Mouse (Mus musculus): ENCODE measurements around the gene Oxsr1. TPM values are rescaled to one million over a fixed set of nuclear protein-coding genes. Genes with fewer than 3 reads are reported as not detected.
"Not testable (repeated sequence)": the region's sequence is repeated elsewhere in the genome, so short reads cannot be mapped to it uniquely, and the experiment has no call there.

Oxsr1 gene
- 10 to 100 TPM; 41.5 to 42.0 TPM for total RNA-seq (2021)

DNA sequence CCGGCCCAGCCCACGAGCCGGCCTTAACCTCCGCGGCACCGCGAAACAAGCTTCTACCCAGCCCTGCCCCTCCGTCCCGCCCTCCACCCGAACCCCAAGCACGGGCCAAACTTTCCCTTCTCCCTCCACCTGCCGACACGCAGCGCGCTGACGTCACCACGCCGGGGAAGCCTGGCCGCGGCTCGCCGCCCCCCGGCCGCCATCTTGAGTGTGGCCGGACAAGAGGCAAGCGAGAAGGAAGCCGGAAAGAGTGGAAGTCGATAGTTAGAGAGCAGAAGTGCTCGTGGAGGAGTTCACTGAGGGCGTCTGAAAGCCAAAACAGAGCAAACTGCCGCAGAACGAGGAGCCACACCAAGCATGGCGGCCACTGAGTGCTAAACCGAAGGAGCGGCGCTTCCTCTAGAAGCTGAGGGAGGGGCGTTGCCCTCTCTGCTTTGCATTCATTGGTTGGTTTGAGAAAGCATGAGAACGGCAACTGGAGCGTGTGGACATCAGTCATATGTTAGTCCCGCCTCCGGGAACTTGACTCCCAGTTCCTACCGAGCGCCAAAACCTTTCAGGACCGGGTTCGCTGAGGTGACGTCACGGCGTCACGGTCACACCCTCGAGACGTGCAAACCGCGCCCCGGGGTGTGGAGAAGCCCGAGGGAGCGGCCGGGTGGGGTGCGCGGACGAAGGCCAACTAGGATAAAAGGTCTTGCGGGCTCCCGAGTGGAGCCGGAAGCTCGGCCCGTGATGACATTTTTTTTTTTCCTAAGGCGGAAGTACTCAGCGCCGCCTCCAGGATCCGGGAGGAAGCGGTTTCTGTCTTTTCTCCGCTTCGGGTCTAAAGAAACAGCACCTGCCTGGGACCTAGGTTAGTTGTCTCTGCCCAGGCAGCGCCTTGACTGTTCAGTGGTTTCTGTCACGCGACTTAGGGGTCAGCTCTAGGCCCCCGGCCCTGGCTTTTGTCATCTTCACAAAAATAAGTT, at the start of gene Oxsr1:
Gene Oxsr1, minus strand, starts transcription at position 139 of the 971 bp plus-strand sequence.
- intact Hi-C loops (cut with DNase I) = no loop called here
- peak; percentile 98 to 99 for DNase-seq (ENCODE audit: extremely low spot score in 1 of 2, low spot score in 2 of 2)

DNA sequence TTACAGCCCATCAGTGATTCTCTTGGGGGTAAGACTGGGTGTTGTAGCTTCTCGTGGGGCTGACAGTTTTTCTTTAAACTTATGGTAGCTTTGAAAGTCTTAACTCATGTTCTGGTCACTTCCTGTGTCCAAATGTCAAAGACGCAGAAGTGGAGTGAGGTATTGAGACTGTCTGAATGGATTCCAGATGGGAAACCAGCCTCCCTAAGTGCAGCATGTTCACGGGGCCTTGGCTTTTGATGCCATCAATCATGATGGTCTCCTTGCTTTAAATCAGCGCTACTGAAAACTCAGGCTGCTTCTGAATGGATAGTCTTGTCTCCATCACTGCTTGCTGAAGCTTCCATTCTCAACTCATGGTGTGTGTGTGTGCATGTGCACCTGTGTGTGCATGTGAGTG, 49.0 kb upstream of the Oxsr1 start:
- intact Hi-C loops (cut with DNase I) = no loop called here
- DNase-seq (ENCODE audit: extremely low spot score in 1 of 2, low spot score in 2 of 2) = no peak

DNA sequence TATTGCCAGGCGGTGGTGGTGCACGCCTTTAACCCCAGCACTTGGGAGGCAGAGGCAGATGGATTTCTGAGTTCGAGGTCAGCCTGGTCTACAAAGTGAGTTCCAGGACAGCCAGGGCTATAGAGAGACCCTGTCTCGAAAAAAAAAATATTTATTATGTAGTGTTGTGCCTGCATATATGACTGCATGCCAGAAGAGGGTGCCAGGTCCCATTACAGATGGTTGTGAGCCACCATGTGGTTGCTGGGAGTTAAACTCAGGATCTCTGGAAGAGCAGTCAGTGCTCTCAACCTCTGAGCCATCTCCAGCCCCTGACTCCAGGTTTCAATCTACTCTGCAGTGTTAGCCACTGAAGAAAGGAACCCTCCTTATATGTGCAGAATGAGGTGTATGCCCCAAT, 48.5 kb upstream of the Oxsr1 start:
- DNase-seq (ENCODE audit: extremely low spot score in 1 of 2, low spot score in 2 of 2); intact Hi-C loops (cut with DNase I): not testable (repeated sequence)

DNA sequence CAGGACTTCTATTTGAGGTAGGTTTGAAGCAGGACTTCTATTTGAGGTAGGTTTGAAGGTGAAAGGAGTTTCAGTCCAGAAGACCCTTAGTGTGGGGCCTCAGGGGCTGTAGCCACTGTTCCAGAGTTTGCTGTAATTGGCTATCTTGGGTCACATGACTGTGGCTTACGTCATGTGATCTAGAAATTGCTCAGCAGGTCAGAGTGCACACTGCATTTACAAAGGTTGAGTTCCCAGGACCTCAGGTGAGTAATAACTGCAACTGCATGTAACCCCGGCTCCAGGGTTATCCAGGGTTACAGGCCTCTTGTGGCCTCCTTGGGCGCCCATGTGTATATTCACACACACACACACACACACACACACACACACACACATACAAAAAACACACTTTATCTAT, 46.1 kb upstream of the Oxsr1 start:
- intact Hi-C loops (cut with DNase I) = no loop called here
- DNase-seq (ENCODE audit: extremely low spot score in 1 of 2, low spot score in 2 of 2) = no peak

DNA sequence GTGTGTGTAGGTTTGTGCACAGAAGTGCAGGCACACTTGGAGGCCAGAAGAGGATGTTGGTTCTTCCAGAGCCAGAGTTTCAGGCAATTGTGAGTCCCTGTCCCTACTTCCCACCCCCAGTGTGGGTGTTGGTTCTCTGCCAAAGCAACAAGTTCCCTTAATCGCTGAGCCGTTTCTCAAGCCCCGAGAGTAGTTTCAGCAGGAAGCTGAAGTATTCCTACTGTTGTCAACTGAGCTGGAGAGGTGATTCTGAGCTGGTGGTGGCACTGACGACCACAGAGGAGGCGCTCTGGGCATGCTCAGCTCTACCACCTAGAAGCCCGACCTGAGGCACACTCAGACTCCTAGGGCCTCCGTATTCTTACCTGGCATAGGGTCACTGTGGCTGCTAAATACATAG, 43.1 kb upstream of the Oxsr1 start, which contains the start of gene Slc22a14:
Gene Slc22a14, minus strand, starts transcription at position 270 of the 400 bp plus-strand sequence.
- intact Hi-C loops (cut with DNase I) = no loop called here
- no peak for DNase-seq (ENCODE audit: extremely low spot score in 1 of 2, low spot score in 2 of 2)

DNA sequence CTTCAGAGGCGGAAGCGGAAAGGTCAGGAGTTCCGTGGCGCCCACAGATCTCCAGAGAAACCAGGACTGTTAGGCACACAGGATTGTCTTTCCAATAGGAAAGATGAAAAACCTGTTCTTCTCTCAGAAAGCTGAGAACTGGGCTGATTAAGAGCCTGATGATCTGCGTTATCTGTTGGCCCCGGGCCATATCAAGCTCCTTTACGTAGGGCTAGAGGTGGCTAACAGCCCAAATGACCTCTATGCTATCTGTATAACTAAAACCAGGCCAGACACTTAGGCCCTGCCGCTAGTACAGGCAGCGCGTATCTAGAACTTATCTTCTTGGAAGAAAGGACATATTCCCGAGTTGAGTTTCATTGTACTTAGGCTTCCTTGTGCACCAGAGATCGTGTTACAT, 41.0 kb upstream of the Oxsr1 start:
- no peak for DNase-seq (ENCODE audit: extremely low spot score in 1 of 2, low spot score in 2 of 2)
- intact Hi-C loops (cut with DNase I) = loop anchor here (5.0 kb wide), 1 partner anchor 34 kb away; no protein-coding TSS in a partner anchor

DNA sequence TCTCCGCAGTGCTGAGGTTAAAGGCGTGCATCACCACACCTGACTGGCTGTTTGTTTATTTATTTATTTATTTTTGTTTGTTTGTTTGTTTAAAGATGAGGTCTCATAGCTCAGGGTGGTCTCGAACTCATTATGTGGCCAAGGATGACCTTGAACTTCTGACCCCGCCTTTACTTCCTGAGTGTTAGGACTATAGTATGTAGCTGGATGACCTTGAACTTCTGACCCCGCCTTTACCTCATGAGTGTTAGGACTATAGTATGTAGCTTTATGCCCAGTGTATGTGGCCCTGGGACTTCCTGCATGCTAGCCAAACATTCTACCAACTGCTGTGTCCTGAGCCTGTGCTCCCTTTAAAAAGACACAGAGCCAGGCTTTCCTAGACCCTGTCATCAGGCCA, 39.2 kb upstream of the Oxsr1 start:
- intact Hi-C loops (cut with DNase I) = loop anchor here (5.0 kb wide), 1 partner anchor 36 kb away; no protein-coding TSS in a partner anchor
- no peak for DNase-seq (ENCODE audit: extremely low spot score in 1 of 2, low spot score in 2 of 2)

DNA sequence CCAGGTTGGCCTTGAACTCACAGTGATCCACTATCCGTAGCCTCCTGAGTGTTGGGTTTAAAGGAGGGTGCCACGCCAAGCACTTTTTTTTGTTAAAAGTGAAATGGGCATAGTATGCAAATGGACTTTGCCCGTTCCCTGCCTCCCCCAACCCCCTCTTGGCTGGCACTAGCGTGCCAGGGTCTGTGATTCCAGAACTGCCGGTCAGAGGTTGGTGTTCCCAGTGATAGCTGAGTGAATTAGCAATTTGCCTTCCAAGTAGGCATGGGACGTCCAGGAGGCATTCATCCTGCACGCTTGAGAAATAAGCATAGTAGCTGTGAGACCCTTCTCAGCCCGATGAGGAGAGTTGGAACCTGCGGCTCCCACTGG, 35.8 kb upstream of the Oxsr1 start:
- intact Hi-C loops (cut with DNase I) = loop anchor here (5.0 kb wide), 1 partner anchor 69 kb away; no protein-coding TSS in a partner anchor
- no peak for DNase-seq (ENCODE audit: extremely low spot score in 1 of 2, low spot score in 2 of 2)

DNA sequence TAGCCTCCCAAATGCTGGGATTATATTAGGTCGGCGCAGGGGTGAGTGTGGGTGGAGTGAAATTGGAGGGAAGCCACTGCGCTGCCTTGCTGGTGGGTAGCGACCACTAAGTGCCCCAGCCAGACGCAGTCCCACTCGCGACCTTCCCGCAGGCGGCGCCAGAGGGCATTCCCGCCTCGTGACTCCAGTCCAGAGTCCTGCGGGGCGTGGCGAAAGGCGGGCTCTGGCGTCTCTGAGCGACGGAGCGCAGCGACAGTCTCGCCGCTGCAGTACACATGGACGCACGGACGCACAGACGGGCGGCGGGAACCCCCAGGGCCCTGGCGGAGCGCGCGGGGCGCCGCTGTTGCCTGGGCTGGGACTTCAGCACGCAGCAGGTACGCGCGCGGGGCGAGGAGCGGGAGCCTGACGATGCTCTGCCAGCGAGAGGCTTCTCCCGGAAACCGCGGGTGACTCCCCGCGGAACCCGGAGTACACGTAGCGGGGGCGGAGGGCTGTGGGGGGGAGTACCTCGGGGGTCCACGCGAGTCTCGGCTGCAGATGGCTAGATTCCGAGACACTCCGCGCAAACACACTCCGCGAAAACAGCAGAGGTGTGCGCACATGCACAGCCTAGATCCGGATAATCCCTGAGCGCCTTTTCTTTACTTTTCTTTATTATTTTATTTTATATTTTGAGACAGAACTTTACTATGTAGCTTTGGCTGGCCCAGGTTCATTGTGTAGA, 35.3 kb upstream of the Oxsr1 start, which contains the start of gene Xylb:
Gene Xylb, plus strand, starts transcription at position 51 of the 727 bp plus-strand sequence.
- intact Hi-C loops (cut with DNase I) = loop anchor here (5.0 kb wide), 1 partner anchor 70 kb away; no protein-coding TSS in a partner anchor
- DNase-seq (ENCODE audit: extremely low spot score in 1 of 2, low spot score in 2 of 2) = peak; percentile 75 to 95

DNA sequence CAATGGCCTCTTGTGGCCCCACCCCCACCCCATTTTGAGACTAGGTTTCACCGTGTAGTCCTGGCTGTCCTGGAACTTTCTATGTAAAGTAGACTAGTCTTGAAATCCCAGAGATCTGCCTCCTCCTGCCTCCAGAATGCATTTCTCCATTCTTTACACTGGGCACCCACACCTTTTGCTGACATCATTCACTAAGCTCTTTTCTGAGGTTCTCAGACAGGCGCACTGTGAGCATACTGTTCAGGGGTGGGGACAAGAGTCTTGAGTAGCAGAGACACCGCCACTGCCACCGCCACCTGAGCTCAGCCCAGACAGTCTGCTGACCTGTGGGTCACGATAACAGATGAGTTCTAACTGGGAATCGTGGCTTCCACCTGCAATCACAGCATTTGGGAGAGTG, 33.7 kb upstream of the Oxsr1 start:
- intact Hi-C loops (cut with DNase I) = loop anchor here (5.0 kb wide), 1 partner anchor 71 kb away; no protein-coding TSS in a partner anchor
- no peak for DNase-seq (ENCODE audit: extremely low spot score in 1 of 2, low spot score in 2 of 2)

DNA sequence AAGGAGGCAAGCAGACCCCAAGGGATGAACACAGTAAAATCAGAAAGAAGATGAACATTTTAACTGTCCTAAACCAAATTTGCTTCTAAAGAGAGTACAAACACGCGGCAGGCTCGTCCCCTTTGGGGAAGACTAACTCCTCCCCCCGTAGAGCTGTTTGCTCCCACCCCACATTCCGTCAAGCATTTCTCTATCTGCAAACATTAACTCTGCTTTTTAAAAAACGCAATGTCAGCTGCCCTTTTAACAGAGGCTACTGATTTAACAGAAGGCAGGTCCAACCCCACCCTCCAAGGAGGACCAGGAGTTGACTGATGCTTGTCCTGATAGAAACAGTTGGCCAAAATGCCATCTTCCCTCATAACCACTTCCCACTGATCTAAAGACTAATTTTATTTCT, 31.7 kb upstream of the Oxsr1 start:
- DNase-seq (ENCODE audit: extremely low spot score in 1 of 2, low spot score in 2 of 2) = no peak
- intact Hi-C loops (cut with DNase I) = no loop called here

DNA sequence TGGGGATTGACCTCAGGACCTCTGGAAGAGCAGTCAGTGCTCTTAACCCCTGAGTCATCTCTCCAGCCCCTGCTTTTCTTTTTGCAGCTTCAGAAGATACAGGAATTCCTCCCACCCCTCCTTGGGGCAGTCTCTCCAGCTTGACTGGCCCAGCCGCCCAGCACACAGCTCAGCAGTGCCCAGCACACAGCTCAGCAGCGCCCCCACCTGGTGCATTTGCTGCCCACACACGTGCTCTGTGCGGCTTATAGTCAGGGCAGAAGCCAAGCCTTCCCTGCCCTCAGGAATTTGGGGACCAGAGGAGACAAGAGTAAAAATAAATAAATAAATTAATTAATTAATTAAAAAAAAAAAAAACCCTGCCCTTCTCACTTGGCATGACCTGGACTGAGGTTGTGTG, 29.8 kb upstream of the Oxsr1 start:
- peak in 1 of 2 experiments; percentile 87 for DNase-seq (ENCODE audit: extremely low spot score in 1 of 2, low spot score in 2 of 2)
- intact Hi-C loops (cut with DNase I) = no loop called here

DNA sequence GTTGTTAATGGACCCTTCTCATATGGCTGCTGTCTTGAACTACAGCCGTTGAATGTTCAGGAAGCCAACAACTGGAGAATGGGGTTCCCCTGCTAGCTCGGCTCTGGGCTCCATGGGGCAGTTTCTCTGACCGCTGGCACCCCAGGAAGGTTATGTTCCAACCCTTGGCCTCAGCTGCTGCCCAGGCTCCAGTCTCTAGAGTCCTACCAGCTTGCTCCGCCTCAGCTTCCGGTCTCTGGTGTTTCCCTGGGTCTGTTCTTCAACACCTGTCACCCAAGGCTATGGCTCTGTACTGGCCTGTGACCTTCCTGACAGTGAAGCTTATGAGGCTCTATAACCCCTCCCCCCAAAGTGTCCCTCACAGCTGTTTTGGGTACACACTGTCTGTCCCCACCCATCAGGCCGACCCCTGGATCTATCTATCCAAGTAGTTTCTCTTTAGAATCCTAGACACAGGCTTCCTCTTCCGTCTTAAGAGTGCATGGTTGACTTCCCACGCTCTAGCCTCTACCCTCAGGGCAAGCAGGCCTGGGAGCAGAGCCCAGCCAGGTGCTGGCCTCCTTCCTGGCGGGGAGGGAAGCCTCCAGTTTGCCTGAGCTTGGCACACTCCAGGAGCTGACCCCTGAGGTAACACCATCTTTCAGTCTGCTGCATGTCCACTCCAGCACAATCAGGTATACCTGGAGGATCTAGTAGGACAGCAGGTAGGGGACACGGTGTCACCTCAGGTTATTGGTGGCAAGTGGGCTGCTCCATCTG, 28.9 kb upstream of the Oxsr1 start:
- no peak for DNase-seq (ENCODE audit: extremely low spot score in 1 of 2, low spot score in 2 of 2)
- intact Hi-C loops (cut with DNase I) = no loop called here

DNA sequence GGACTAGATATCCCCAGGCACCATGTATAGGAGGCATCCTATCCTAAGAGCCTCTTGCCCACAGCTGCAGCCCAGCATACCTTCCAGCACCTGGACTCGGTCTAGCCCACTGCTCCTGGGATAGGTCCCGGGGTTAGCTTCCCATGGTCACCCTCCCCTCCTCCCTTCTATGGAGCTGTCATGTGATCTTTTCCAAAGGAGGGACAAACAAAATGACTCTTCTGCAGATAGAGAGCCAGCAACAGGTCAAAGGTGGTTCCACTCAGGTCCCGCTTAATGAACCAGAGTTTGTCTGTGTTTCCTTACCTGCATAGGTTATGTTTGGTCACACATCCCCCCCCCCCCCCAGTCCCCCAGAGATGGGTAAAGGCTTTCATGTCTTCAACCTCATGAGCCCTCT, 28.3 kb upstream of the Oxsr1 start:
- intact Hi-C loops (cut with DNase I) = no loop called here

DNA sequence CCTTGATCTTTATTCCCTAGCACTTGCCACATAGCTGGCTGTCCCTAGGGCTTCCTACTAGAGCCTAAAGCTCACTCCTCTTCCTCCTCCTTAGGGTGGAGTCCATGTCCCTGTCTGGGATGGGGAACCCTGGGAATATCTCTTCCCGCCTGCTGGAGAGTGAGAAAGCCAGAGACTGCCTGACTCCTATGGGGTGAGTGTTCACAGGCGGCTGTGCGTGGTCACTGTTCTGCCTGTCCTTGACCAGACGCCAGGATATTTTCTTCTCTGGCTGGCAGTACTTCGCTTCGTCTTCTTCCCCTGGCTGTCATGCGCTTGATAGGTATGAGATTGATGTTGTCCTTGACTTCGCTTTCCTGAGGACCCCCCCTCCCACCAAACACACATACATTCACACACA, 24.1 kb upstream of the Oxsr1 start:
- DNase-seq (ENCODE audit: extremely low spot score in 1 of 2, low spot score in 2 of 2) = no peak
- intact Hi-C loops (cut with DNase I) = no loop called here

More for the DNA sequence above, 28.3 kb upstream of the Oxsr1 start:
- DNase-seq (ENCODE audit: extremely low spot score in 1 of 2, low spot score in 2 of 2) = no peak

DNA sequence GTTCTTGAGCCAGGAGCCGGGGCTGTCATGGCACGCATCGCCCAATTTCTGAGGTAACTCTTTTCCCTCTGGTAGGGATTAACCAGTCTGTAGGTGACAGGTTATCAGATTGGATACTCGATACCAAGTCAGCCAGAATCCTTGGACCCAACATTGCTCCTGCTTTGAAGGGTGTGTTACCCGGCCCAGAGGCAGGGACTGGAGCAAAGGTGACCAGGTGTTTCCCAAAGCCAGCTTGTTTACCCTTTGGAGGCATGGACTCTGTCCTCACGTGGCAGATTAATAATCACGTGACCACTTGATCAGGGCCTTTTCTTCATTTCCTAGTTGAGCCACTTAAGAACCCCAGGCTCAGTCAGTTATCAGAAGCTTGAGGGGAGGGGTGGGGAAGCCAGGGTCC, 20.5 kb upstream of the Oxsr1 start:
- DNase-seq (ENCODE audit: extremely low spot score in 1 of 2, low spot score in 2 of 2) = no peak
- intact Hi-C loops (cut with DNase I) = no loop called here

DNA sequence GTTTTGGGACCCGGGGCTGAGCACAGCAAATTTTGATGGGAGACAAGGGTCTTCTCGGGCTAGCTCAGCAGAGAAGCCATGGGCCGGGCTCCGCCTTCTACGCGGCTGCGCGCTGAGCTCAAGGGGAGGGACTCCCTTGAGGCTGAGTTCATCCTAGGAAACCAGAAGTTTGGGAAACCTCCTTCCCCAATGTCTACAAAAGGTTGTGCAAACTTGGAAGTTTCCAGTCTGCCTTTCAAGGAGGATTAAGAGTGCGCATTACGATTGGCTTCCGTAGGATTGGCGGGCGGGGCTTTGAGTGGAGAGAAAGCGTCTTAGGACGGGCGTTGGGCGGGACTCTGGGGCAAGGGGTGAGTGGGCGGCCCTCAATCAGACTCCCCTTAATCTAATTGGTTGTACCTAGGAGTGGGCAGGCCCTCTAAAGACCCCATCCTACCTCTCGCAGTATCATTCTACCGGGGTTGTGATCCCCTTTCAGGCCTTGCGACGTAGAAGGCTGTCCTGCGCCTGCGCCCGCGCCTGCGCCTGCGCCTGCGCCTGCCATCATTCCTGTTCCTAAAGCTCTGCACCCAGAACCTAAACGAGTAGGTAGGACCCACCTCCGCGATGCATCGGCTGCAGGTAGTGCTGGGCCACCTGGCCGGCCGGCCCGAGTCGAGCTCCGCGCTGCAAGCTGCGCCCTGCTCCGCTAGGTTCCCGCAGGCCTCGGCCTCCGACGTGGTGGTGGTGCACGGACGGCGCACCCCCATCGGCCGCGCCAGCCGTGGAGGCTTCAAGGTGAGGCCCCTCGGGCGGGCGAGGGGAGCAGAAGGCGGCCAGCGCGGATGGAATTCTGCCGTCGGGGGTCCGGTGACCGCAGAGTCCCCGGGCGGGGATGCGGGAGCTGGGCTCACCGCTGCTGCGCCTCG, 18.9 kb upstream of the Oxsr1 start, which contains the start of gene Myd88:
Gene Myd88, minus strand, starts transcription at position 503 of the 908 bp plus-strand sequence.
- intact Hi-C loops (cut with DNase I) = no loop called here

DNA sequence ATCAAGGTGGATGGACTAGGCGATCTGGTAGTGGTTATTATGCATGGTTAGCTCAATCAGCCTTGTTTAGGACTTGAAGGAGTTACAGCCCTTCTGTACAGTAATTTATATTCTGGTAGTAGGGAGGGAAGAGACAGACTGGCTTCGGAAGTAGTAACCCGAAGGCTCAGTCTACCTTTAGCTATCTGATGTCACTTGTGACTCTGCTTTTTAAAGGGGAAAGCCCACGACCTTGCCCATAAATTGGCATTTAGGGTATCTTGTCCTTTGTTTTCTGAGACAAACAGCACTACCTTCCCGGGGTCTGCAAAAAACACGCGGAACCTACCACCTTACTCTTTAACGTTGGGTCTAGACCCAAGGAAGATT, 18.0 kb upstream of the Oxsr1 start:
- DNase-seq (ENCODE audit: extremely low spot score in 1 of 2, low spot score in 2 of 2) = no peak

More for the DNA sequence above, 18.9 kb upstream of the Oxsr1 start, which contains the start of gene Myd88:
- DNase-seq (ENCODE audit: extremely low spot score in 1 of 2, low spot score in 2 of 2) = peak; percentile 97 to 98

More for the DNA sequence above, 18.0 kb upstream of the Oxsr1 start:
- intact Hi-C loops (cut with DNase I) = no loop called here

Data from left cerebral cortex, postnatal 10 days (tissue).